Mouse (Mus musculus) midbrain, embryonic 14.5 days (tissue): ENCODE results near the gene Tulp3. TPM values are rescaled to one million over a fixed set of nuclear protein-coding genes. Genes with fewer than 3 reads are reported as not detected.

ENCODE experiments used
- ATAC-seq: fragments of 200-750 bp; cut with Nextera tagmentation; 2 replicates; pipeline ENCODE4 v1.8.0; 2017; ENCODE audit warnings: moderate number of reproducible peaks, moderate library complexity; ENCODE audit not compliant: low FRiP score, low TSS enrichment
- DNase-seq: peaks from one replicate; pipeline ENCODE4 v3.0.0-alpha.2; 2015
- H3K27ac ChIP-seq: fragments of 300-500 bp; sonication (generic); replicated peaks from 2 replicates; pipeline ENCODE4 v1.5.1; 2014; ENCODE audit warnings: mild to moderate bottlenecking, low read depth, low read length, moderate library complexity
- H3K27me3 ChIP-seq: fragments of 300-500 bp; sonication (generic); 2 replicates; pipeline ENCODE4 v1.6.1; 2014; ENCODE audit warnings: low read length, control low read depth, mixed read lengths; ENCODE audit not compliant: control insufficient read depth, insufficient read depth
- H3K36me3 ChIP-seq: fragments of 300-500 bp; sonication (generic); 2 replicates; pipeline ENCODE4 v1.6.1; 2014; ENCODE audit warnings: low read length, control low read depth; ENCODE audit not compliant: control insufficient read depth, insufficient read depth
- H3K4me1 ChIP-seq: fragments of 300-500 bp; sonication (generic); 2 replicates; pipeline ENCODE4 v1.6.1; 2014; ENCODE audit warnings: mild to moderate bottlenecking, antibody characterized with exemption, low read length, control low read depth; ENCODE audit not compliant: control insufficient read depth, insufficient read depth
- H3K4me2 ChIP-seq: fragments of 300-500 bp; sonication (generic); 2 replicates; pipeline ENCODE4 v1.6.1; 2014; ENCODE audit warnings: mild to moderate bottlenecking, low read length, moderate library complexity
- H3K4me3 ChIP-seq: fragments of 300-500 bp; sonication (generic); replicated peaks from 2 replicates; pipeline ENCODE4 v1.5.1; 2014; ENCODE audit warnings: low read depth, low read length
- H3K9ac ChIP-seq: fragments of 300-500 bp; sonication (generic); replicated peaks from 2 replicates; pipeline ENCODE4 v1.6.1; 2014; ENCODE audit warnings: mild to moderate bottlenecking, low read length, moderate library complexity
- H3K9me3 ChIP-seq: fragments of 300-500 bp; sonication (generic); 2 replicates; pipeline ENCODE4 v1.6.1; 2016; ENCODE audit warnings: low read length, control low read depth, mixed read lengths; ENCODE audit not compliant: control insufficient read depth
- WGBS: fragments of 180-500 bp; shearing (Covaris S2); extraction: QIAGEN DNeasy Blood & Tissue Kit; methylation state at CpG from one replicate; pipeline ENCODE4 v1.1.7; 2014; 5-methylcytosine and 5-hydroxymethylcytosine counted together
- polyA plus RNA-seq: library from polyadenylated mRNA; unstranded; fragments of >200 nt; fragmentation: Nextera tagmentation; extraction: Ambion mirVana; gene quantifications from 2 replicates; pipeline ENCODE4 v1.2.1, GENCODE M21; 2014

Tulp3 gene
- polyA plus RNA-seq, 1 experiment from 2014 or later, result 13.8 TPM

GRCm38 (mm10) chr6:128363007-128363825 lies 7.6 kb upstream of the Tulp3 start:
- H3K27me3 ChIP-seq, result no peaks in the 10 kb centered on the region
- H3K36me3 ChIP-seq, result peaks cover 6% of the 10 kb centered on the region
- peak overlapping the region; percentile 80 for H3K9ac ChIP-seq
- peak overlapping the region; percentile 99 for H3K4me2 ChIP-seq
- peak overlapping the region; percentile 74 for H3K4me3 ChIP-seq
- under 1% methylated on average over 46 of the region's 46 CpGs for WGBS
- H3K9me3 ChIP-seq, result no peaks in the 10 kb centered on the region
- H3K27ac ChIP-seq, result peak overlapping the region; percentile 89
- DNase-seq (no peak), ATAC-seq (peak; percentile 15)
- peaks cover 12% of the 10 kb centered on the region for H3K4me1 ChIP-seq

GRCm38 (mm10) chr6:128362381-128363006 lies 6.8 kb upstream of the Tulp3 start, which contains the start of the genes Rhno1 and Foxm1:
Gene Rhno1, minus strand, starts transcription at chr6:128362911.
Gene Foxm1, plus strand, starts transcription at chr6:128362967.
- Histone ChIP-seq H3K27me3 (no peaks in the 10 kb centered on the region), H3K9ac (peak within 1 kb of the TSS; percentile 80), H3K4me2 (peak within 1 kb of the TSS; percentile 99), H3K27ac (peak within 1 kb of the TSS; percentile 89), H3K36me3 (peaks cover 12% of the 10 kb centered on the region), H3K9me3 (no peaks in the 10 kb centered on the region), H3K4me1 (peaks cover 12% of the 10 kb centered on the region), H3K4me3 (peak within 1 kb of the TSS; percentile 74)
- DNase-seq (peak; percentile 94), ATAC-seq (peak; percentile 90)
- under 1% methylated on average over 64 of the region's 76 CpGs for WGBS

GRCm38 (mm10) chr6:128361901-128362300 lies 6.2 kb upstream of the Tulp3 start:
- 0 out of 2 replicates have a peak, but pooled peaks have one; percentile 7 for ATAC-seq
- no peak for DNase-seq
- 12% methylated on average over 9 of the region's 9 CpGs for WGBS

GRCm38 (mm10) chr6:128358999-128359398 lies 3.3 kb upstream of the Tulp3 start:
- Histone ChIP-seq H3K36me3 (peaks cover 15% of the 10 kb centered on the region), H3K4me1 (peaks cover 23% of the 10 kb centered on the region), H3K4me3 (no peak overlapping the region), H3K27ac (no peak overlapping the region), H3K9ac (no peak overlapping the region), H3K27me3 (no peaks in the 10 kb centered on the region), H3K4me2 (no peak overlapping the region), H3K9me3 (no peaks in the 10 kb centered on the region)
- DNase-seq (peak; percentile 84), ATAC-seq (no peak)
- 9% methylated on average over 2 of the region's 2 CpGs for WGBS

More at GRCm38 (mm10) chr6:128361901-128362300, 6.2 kb upstream of the Tulp3 start:
- H3K9me3 ChIP-seq, result no peaks in the 10 kb centered on the region
- no peaks in the 10 kb centered on the region for H3K27me3 ChIP-seq
- H3K4me3 ChIP-seq, result peak overlapping the region; percentile 74
- H3K4me2 ChIP-seq, result peak overlapping the region; percentile 99
- peak overlapping the region; percentile 80 for H3K9ac ChIP-seq
- peaks cover 12% of the 10 kb centered on the region for H3K4me1 ChIP-seq
- peak overlapping the region; percentile 89 for H3K27ac ChIP-seq
- peaks cover 15% of the 10 kb centered on the region for H3K36me3 ChIP-seq

DNA sequence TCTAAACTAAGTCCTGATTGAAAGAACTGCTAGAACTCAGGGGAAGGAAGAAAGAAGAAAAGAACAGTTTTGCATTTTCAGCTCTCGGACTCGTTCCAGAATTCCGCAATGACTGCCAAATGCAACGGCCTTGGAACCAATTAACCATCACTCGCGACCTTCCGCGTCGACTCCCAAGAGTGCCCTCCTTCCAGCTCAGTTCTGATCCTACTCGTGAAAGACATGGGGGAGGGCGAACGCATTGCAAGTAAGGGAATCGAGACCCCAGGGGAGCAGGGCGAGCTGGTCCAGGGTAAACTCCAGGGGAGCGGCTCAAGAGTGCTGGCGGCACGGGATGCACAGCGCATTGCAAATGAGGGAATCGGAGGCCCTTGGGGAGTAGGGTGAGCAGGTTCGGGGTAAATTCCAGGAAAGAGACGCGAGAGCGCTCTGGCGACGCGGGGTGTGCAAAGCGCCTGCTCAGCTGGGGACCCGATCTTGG lies 410 bp downstream of the Tulp3 start:
- H3K27me3 ChIP-seq, result no peaks in the 10 kb centered on the region
- peaks cover 12% of the 10 kb centered on the region for H3K4me1 ChIP-seq
- H3K4me3 ChIP-seq, result peak overlapping the region; percentile 76
- peaks cover 22% of the 10 kb centered on the region for H3K36me3 ChIP-seq
- H3K9me3 ChIP-seq, result no peaks in the 10 kb centered on the region
- peak overlapping the region; percentile 70 for H3K4me2 ChIP-seq
- ATAC-seq, result peak; percentile 65
- peak; percentile 78 for DNase-seq
- H3K27ac ChIP-seq, result peak overlapping the region; percentile 85
- peak overlapping the region; percentile 86 for H3K9ac ChIP-seq
- under 1% methylated on average over 28 of the region's 28 CpGs for WGBS

GRCm38 (mm10) chr6:128354140-128354539 lies 1.5 kb downstream of the Tulp3 start:
- Histone ChIP-seq H3K9me3 (no peaks in the 10 kb centered on the region), H3K27me3 (no peaks in the 10 kb centered on the region), H3K4me3 (no peak overlapping the region), H3K4me2 (peak overlapping the region; percentile 70), H3K36me3 (peaks cover 22% of the 10 kb centered on the region), H3K9ac (no peak overlapping the region), H3K4me1 (peaks cover 12% of the 10 kb centered on the region), H3K27ac (no peak overlapping the region)
- 30% methylated on average over 3 of the region's 3 CpGs for WGBS
- no peak for ATAC-seq
- DNase-seq, result peak; percentile 18

- Histone ChIP-seq H3K9ac (no peak overlapping the region), H3K36me3 (peaks cover 8% of the 10 kb centered on the region; the same call in 1 of the 2 replicates), H3K27ac (no peak overlapping the region), H3K4me3 (no peak overlapping the region), H3K9me3 (no peaks in the 10 kb centered on the region), H3K4me2 (no peak overlapping the region), H3K27me3 (no peaks in the 10 kb centered on the region), H3K4me1 (peaks cover 9% of the 10 kb centered on the region)
- WGBS, result 42% methylated on average over 7 of the region's 7 CpGs
- ATAC-seq (no peak), DNase-seq (no peak)
Measured at GRCm38 (mm10) chr6:128349711-128350110, 5.9 kb downstream of the Tulp3 start.

- H3K4me3 ChIP-seq, result no peak overlapping the region
- no peaks in the 10 kb centered on the region for H3K9me3 ChIP-seq
- H3K9ac ChIP-seq, result no peak overlapping the region
- no peaks in the 10 kb centered on the region for H3K27me3 ChIP-seq
- no peak overlapping the region for H3K27ac ChIP-seq
- H3K36me3 ChIP-seq, result peaks cover 18% of the 10 kb centered on the region; the same call in 1 of the 2 replicates
- no peak for DNase-seq
- H3K4me2 ChIP-seq, result no peak overlapping the region
- ATAC-seq, result no peak
- WGBS, result 95% methylated on average over 6 of the region's 6 CpGs
- H3K4me1 ChIP-seq, result no peaks in the 10 kb centered on the region
Measured at GRCm38 (mm10) chr6:128346782-128347181, 8.9 kb downstream of the Tulp3 start.
